Mouse (Mus musculus): ENCODE measurements around the gene Lsm4. TPM values are rescaled to one million over a fixed set of nuclear protein-coding genes. Genes with fewer than 3 reads are reported as not detected.
A peak's percentile ranks its signal among the peaks of the same experiment; 100 is the strongest.

Gene Lsm4
- total and polyA plus RNA-seq, 3 experiments: 152 to 2,024 (median 514) TPM

DNA sequence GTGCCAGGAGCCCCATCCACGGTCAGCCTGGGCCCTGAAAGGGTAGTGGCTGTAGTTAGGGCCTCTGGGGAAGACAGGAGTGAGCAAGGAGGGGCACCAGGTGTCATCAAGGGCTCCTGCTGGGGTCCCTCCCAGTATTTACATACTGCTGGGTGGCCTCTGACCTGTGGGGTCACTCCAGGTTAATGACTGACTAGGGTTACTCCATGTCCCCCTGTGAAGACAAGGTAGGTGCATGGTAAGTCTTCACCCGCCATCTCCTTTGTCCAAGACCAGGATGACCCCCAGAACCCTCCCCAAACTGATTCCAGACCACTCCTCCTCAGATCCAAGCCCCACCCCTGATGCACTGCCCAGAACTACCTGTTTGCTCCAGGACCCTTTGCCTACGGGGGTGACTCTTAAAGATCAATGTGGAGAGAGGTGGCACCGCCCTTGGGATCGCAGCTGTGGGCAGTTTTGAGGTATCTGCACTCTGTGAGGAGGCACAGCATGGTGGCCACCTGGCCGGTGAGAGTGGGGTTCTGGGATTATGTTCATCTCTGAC lies 40.6 kb upstream of the Lsm4 start, which contains the start of gene Gdf15:
Gdf15 (minus strand) TSS at position 111 of the 547 bp plus-strand sequence.
- no peaks in the 10 kb centered on the region; the same call in 1 of the 2 replicates for H3K79me2 ChIP-seq (ENCODE audit: control insufficient read depth, insufficient read depth, low read length, poor library complexity)
- no peaks in the 10 kb centered on the region for H3K9me3 ChIP-seq (replicated peaks; ENCODE audit: insufficient read depth, low read length)
- no peak for DNase-seq (ENCODE audit: low read depth, low spot score)
- no peaks in the 10 kb centered on the region for H3K27me3 ChIP-seq (ENCODE audit: control insufficient read depth in 1 of 2, insufficient read depth in 2 of 2, low read length in 2 of 2)
- no peak for TF ChIP-seq CTCF (IDR thresholded peaks at IDR 0.05 in 2 of 3, conservative IDR thresholded peaks at IDR 0.05 in 1 of 3; ENCODE audit: control insufficient read depth in 1 of 3, insufficient read depth in 1 of 3, low read depth in 2 of 3, low read length in 3 of 3, poor library complexity in 1 of 3, severe bottlenecking in 1 of 3)
- no peak for TF ChIP-seq POLR2AphosphoS5 (IDR thresholded peaks at IDR 0.05; ENCODE audit: borderline replicate concordance, low read depth, low read length)
- no peak for TF ChIP-seq GATA1 (IDR thresholded peaks at IDR 0.05; ENCODE audit: low read depth, low read length)
- TF ChIP-seq MYB (IDR thresholded peaks at IDR 0.05; ENCODE audit: low read depth, low read length): no peak
- TF ChIP-seq TBP (IDR thresholded peaks at IDR 0.05; ENCODE audit: low read depth, low read length): no peak
- no peak for TF ChIP-seq CHD2 (IDR thresholded peaks at IDR 0.05; ENCODE audit: low read length)
- TF ChIP-seq HCFC1 (IDR thresholded peaks at IDR 0.05; ENCODE audit: low read depth, low read length): no peak
- no peak for TF ChIP-seq CHD1 (IDR thresholded peaks at IDR 0.05; ENCODE audit: low read depth, low read length)
- no peak for TF ChIP-seq RCOR1 (IDR thresholded peaks at IDR 0.05; ENCODE audit: low read depth, low read length)
- no peak for TF ChIP-seq KAT2A (conservative IDR thresholded peaks at IDR 0.05; ENCODE audit: low read depth, low read length)
- TF ChIP-seq UBTF (IDR thresholded peaks at IDR 0.05; ENCODE audit: borderline replicate concordance, insufficient read depth, low read depth, low read length): no peak
- peaks cover 6 to 21% of the 10 kb centered on the region in 2 experiments for H3K4me1 ChIP-seq (ENCODE audit: control insufficient read depth in 1 of 2, insufficient read depth in 2 of 2, low read length in 2 of 2)
- H3K36me3 ChIP-seq (ENCODE audit: control insufficient read depth in 1 of 2, insufficient read depth in 2 of 2, low read length in 2 of 2): 0 out of 4 replicates have a peak, but pooled peaks cover 0 to 6% of the 10 kb centered on the region in 2 experiments
- H3K9ac ChIP-seq (ENCODE audit: control insufficient read depth, low read depth, low read length, poor library complexity, severe bottlenecking): peak within 1 kb of the TSS; percentile 80
- peak within 1 kb of the TSS; percentile 83; the same call in 1 of the 2 replicates for H3K27ac ChIP-seq (ENCODE audit: control insufficient read depth, low read depth, low read length)
- H3K4me3 ChIP-seq (ENCODE audit: control insufficient read depth in 1 of 2, insufficient read depth in 1 of 2, low read depth in 2 of 2, low read length in 2 of 2): peak within 1 kb of the TSS; percentile 53 to 63

DNA sequence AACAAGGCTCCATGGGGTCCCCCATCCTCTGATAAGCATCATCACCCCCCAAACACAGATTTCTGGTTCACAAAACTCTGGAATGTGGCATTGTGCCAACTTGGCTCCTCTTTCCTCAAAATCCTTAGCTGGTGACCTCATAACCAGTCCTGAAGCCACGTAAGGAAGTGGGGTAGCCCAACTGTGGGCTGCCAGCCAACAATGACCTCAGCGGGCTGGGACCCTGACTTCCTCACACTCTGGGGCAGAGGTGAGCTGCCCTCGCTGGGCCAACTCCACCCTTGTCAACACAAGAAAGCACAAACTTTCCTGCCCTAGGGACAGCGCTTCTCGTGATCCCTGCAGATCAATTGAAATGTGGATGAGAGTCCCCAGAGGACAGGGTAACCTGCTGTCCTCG lies 39.0 kb upstream of the Lsm4 start:
- no peak for TF ChIP-seq MYB (IDR thresholded peaks at IDR 0.05; ENCODE audit: low read depth, low read length)
- 0 out of 4 replicates have a peak, but pooled peaks of 1 of the 2 experiments have one; percentile 12 for TF ChIP-seq EP300 (IDR thresholded peaks at IDR 0.05; ENCODE audit: low read depth in 1 of 2, low read length in 2 of 2)
- peak; percentile 52; the same call in 1 of the 2 replicates for TF ChIP-seq ETS1 (IDR thresholded peaks at IDR 0.05; ENCODE audit: low read depth, low read length)
- TF ChIP-seq ZC3H11A (IDR thresholded peaks at IDR 0.05; ENCODE audit: low read depth, low read length): no peak
- Histone ChIP-seq H3K36me3 (ENCODE audit: control insufficient read depth in 1 of 2, insufficient read depth in 2 of 2, low read length in 2 of 2) (0 out of 4 replicates have a peak, but pooled peaks cover 0 to 6% of the 10 kb centered on the region in 2 experiments), H3K27ac (ENCODE audit: control insufficient read depth, low read depth, low read length) (no peak overlapping the region), H3K79me2 (ENCODE audit: control insufficient read depth, insufficient read depth, low read length, poor library complexity) (no peaks in the 10 kb centered on the region; the same call in 1 of the 2 replicates), H3K4me1 (ENCODE audit: control insufficient read depth in 1 of 2, insufficient read depth in 2 of 2, low read length in 2 of 2) (peaks cover 6 to 21% of the 10 kb centered on the region in 2 experiments), H3K4me3 (ENCODE audit: control insufficient read depth in 1 of 2, insufficient read depth in 1 of 2, low read depth in 2 of 2, low read length in 2 of 2) (no peak overlapping the region), H3K9ac (ENCODE audit: control insufficient read depth, low read depth, low read length, poor library complexity, severe bottlenecking) (no peak overlapping the region), H3K9me3 (replicated peaks; ENCODE audit: insufficient read depth, low read length) (no peaks in the 10 kb centered on the region), H3K27me3 (ENCODE audit: control insufficient read depth in 1 of 2, insufficient read depth in 2 of 2, low read length in 2 of 2) (no peaks in the 10 kb centered on the region)
- no peak for DNase-seq (ENCODE audit: low read depth, low spot score)

All from MEL (cell line).